Mouse (Mus musculus): ENCODE measurements at regions not wholly inside any gene's neighbourhood (a gene's known extent, or its start where the extent isn't known, plus 50 kb on each side); places are given as distances from the start of the nearest gene placed in this dataset.
"Not testable (repeated sequence)": the region's sequence is repeated elsewhere in the genome, so short reads cannot be mapped to it uniquely, and the experiment has no call there.

- no peak for DNase-seq (ENCODE audit: inconsistent age in 2 of 2, low spot score in 1 of 2)
Observed at GRCm38 (mm10) chr6:61042667-61043523, 118.1 kb downstream of the Mmrn1 start.

GRCm38 (mm10) chr6:61043524-61044450 is 119.0 kb downstream of the Mmrn1 start:
- no peak for DNase-seq (ENCODE audit: inconsistent age in 2 of 2, low spot score in 1 of 2)

- not testable (repeated sequence) for DNase-seq (ENCODE audit: inconsistent age in 2 of 2, low spot score in 1 of 2)
Observed at GRCm38 (mm10) chr6:61047667-61048066, 122.9 kb downstream of the Mmrn1 start.

- peak in 1 of 2 experiments; percentile 35 for DNase-seq (ENCODE audit: inconsistent age in 2 of 2, low spot score in 1 of 2)
Observed at GRCm38 (mm10) chr6:61063129-61063528, 117.0 kb upstream of the Ccser1 start.

GRCm38 (mm10) chr6:61065769-61066168 is 114.4 kb upstream of the Ccser1 start:
- DNase-seq (ENCODE audit: inconsistent age in 2 of 2, low spot score in 1 of 2) = no peak

- DNase-seq (ENCODE audit: inconsistent age in 2 of 2, low spot score in 1 of 2) = no peak
Observed at GRCm38 (mm10) chr6:61066501-61067282, 113.4 kb upstream of the Ccser1 start.

- no peak for DNase-seq (ENCODE audit: inconsistent age in 2 of 2, low spot score in 1 of 2)
Observed at GRCm38 (mm10) chr6:61067355-61068116, 112.6 kb upstream of the Ccser1 start.

- no peak for DNase-seq (ENCODE audit: inconsistent age in 2 of 2, low spot score in 1 of 2)
Observed at GRCm38 (mm10) chr6:61068117-61068489, 112.0 kb upstream of the Ccser1 start.

- no peak for DNase-seq (ENCODE audit: inconsistent age in 2 of 2, low spot score in 1 of 2)
Observed at GRCm38 (mm10) chr6:61073267-61073666, 106.9 kb upstream of the Ccser1 start.

GRCm38 (mm10) chr6:61073794-61074193 is 106.3 kb upstream of the Ccser1 start:
- no peak for DNase-seq (ENCODE audit: inconsistent age in 2 of 2, low spot score in 1 of 2)

- no peak for DNase-seq (ENCODE audit: inconsistent age in 2 of 2, low spot score in 1 of 2)
Observed at GRCm38 (mm10) chr6:61074700-61075099, 105.4 kb upstream of the Ccser1 start.

GRCm38 (mm10) chr6:61078559-61078958 is 101.6 kb upstream of the Ccser1 start:
- no peak for DNase-seq (ENCODE audit: inconsistent age in 2 of 2, low spot score in 1 of 2)

- DNase-seq (ENCODE audit: inconsistent age in 2 of 2, low spot score in 1 of 2) = no peak
Observed at GRCm38 (mm10) chr6:61080661-61081060, 99.5 kb upstream of the Ccser1 start.

GRCm38 (mm10) chr6:61083346-61083745 is 96.8 kb upstream of the Ccser1 start:
- no peak for DNase-seq (ENCODE audit: inconsistent age in 2 of 2, low spot score in 1 of 2)

- DNase-seq (ENCODE audit: inconsistent age in 2 of 2, low spot score in 1 of 2) = no peak
Observed at GRCm38 (mm10) chr6:61099348-61099981, 80.7 kb upstream of the Ccser1 start.

GRCm38 (mm10) chr6:61099982-61100365 is 80.2 kb upstream of the Ccser1 start:
- no peak for DNase-seq (ENCODE audit: inconsistent age in 2 of 2, low spot score in 1 of 2)

- DNase-seq (ENCODE audit: inconsistent age in 2 of 2, low spot score in 1 of 2) = no peak
Observed at GRCm38 (mm10) chr6:61101972-61102371, 78.2 kb upstream of the Ccser1 start.

GRCm38 (mm10) chr6:61103459-61104234 is 76.5 kb upstream of the Ccser1 start:
- DNase-seq (ENCODE audit: inconsistent age in 2 of 2, low spot score in 1 of 2) = no peak

- DNase-seq (ENCODE audit: inconsistent age in 2 of 2, low spot score in 1 of 2) = no peak
Observed at GRCm38 (mm10) chr6:61115250-61115649, 64.9 kb upstream of the Ccser1 start.

Measured in adrenal gland, adult (tissue).